Mouse (Mus musculus) cerebellum, adult 2 months (tissue): ENCODE measurements at regions not wholly inside any gene's neighbourhood (a gene's known extent, or its start where the extent isn't known, plus 50 kb on each side); places are given as distances from the start of the nearest gene placed in this dataset.

ENCODE experiments used
- CTCF ChIP-seq: fragments of 200-500 bp; IDR thresholded peaks from 2 replicates; pipeline ENCODE4 v1.5.1; 2011; ENCODE audit warnings: low read depth, mild to moderate bottlenecking, control low read depth, low read length, moderate library complexity, borderline replicate concordance; ENCODE audit not compliant: insufficient read depth
- POLR2A ChIP-seq: fragments of 200-500 bp; IDR thresholded peaks from 2 replicates; pipeline ENCODE4 v1.6.1; 2011; ENCODE audit warnings: low read length, control low read depth, borderline replicate concordance; ENCODE audit not compliant: insufficient read depth

DNA sequence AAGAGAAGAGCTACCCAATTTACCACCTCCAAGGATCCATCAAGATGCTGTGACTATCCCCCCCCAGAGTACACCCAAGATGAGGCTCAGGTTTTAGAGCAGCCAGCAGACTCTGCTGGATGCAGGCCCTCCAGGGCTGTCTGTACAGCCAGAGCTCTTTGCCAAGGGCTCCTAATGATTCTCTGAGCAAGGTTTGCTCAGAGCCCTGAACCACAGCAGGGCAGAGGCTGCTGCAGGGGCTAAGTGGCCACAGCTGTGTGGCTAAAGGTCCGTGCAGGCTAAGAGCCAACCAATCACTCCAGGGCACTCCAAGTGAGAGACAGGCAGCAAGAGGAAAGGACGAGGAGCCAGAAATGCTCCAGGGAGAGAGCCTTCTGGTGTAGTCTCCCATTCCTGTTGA is 289.2 kb upstream of the Kdm8 start:
- TF ChIP-seq CTCF (no peak), POLR2A (no peak)
